Mouse (Mus musculus) CH12.LX (cell line): ENCODE data around the gene Krt24. TPM values are rescaled to one million over a fixed set of nuclear protein-coding genes. Genes with fewer than 3 reads are reported as not detected.

Experiments
- DNase-seq: peaks from one replicate; pipeline ENCODE4 v3.0.0-alpha.2; 2013; ENCODE audit errors: extremely low read depth
- H3K27ac ChIP-seq: 2 replicates; pipeline ENCODE4 v1.5.1; 2012; ENCODE audit warnings: low read depth, mild to moderate bottlenecking, control low read depth, moderate library complexity; ENCODE audit not compliant: insufficient read depth
- H3K27me3 ChIP-seq: replicated peaks from 2 replicates; pipeline ENCODE3; 2012; ENCODE audit warnings: inconsistent platforms
- H3K36me3 ChIP-seq, 2 experiments: replicated peaks in 1 of 2; 2 replicates each; pipeline versions ENCODE3 to v1.6.1; 2012; ENCODE audit warnings: inconsistent platforms in 1 of 2, low read length in 1 of 2, mild to moderate bottlenecking in 1 of 2, mixed read lengths in 1 of 2, moderate library complexity in 1 of 2; ENCODE audit not compliant: control insufficient read depth in 1 of 2, insufficient read depth in 1 of 2
- H3K4me1 ChIP-seq, 2 experiments: 2 replicates each; pipeline ENCODE4 v1.6.1; 2012; ENCODE audit warnings: inconsistent platforms in 1 of 2, moderate library complexity in 1 of 2; ENCODE audit not compliant: insufficient read depth in 2 of 2, control insufficient read depth in 1 of 2
- H3K4me2 ChIP-seq: 2 replicates; pipeline ENCODE4 v1.6.1; 2012; ENCODE audit warnings: low read depth, mild to moderate bottlenecking, control low read depth; ENCODE audit not compliant: poor library complexity, insufficient read depth, severe bottlenecking
- H3K4me3 ChIP-seq, 3 experiments: fragments of 150-350 bp in 1 of 3; sonication (generic) in 1 of 3; replicated peaks in 1 of 3; 2 replicates each; pipeline versions ENCODE3 to v1.5.1; 2011 to 2012; ENCODE audit warnings: low read depth in 2 of 3, low read length in 2 of 3, mild to moderate bottlenecking in 2 of 3, moderate library complexity in 2 of 3, control low read depth in 1 of 3, improper control_type of control experiment in 1 of 3, inconsistent platforms in 1 of 3, mixed read lengths in 1 of 3; ENCODE audit not compliant: poor library complexity in 1 of 3
- H3K79me2 ChIP-seq: replicated peaks from 2 replicates; pipeline ENCODE4 v1.6.1; 2012; ENCODE audit warnings: mild to moderate bottlenecking, moderate library complexity; ENCODE audit not compliant: control insufficient read depth, poor library complexity, insufficient read depth, severe bottlenecking; ENCODE audit errors: extremely low read depth
- H3K9ac ChIP-seq: 2 replicates; pipeline ENCODE4 v1.6.1; 2012; ENCODE audit warnings: low read depth, mild to moderate bottlenecking, control low read depth, moderate library complexity; ENCODE audit not compliant: insufficient read depth
- H3K9me3 ChIP-seq: replicated peaks from 2 replicates; pipeline ENCODE3; 2012; ENCODE audit warnings: low read length, inconsistent platforms, mixed read lengths
- BHLHE40 ChIP-seq: IDR thresholded peaks from 2 replicates; pipeline ENCODE4 v1.6.1; 2011; ENCODE audit warnings: mild to moderate bottlenecking, low read depth, low read length, improper control_type of control experiment
- E2F4 ChIP-seq: IDR thresholded peaks from 2 replicates; pipeline ENCODE4 v1.6.1; 2011; ENCODE audit warnings: low read depth, low read length, improper control_type of control experiment; ENCODE audit not compliant: insufficient replicate concordance
- EP300 ChIP-seq: IDR thresholded peaks from 2 replicates; pipeline ENCODE4 v1.6.1; 2011; ENCODE audit warnings: low read length, improper control_type of control experiment
- GABPA ChIP-seq: IDR thresholded peaks from 2 replicates; pipeline ENCODE4 v1.6.1; 2012; ENCODE audit warnings: low read depth, low read length, improper control_type of control experiment, inconsistent platforms; ENCODE audit not compliant: insufficient replicate concordance
- HCFC1 ChIP-seq: IDR thresholded peaks from 2 replicates; pipeline ENCODE4 v1.6.1; 2012; ENCODE audit warnings: low read depth, mild to moderate bottlenecking, inconsistent platforms, low read length, improper control_type of control experiment
- IRF4 ChIP-seq: IDR thresholded peaks from 2 replicates; pipeline ENCODE4 v1.6.1; 2014; ENCODE audit warnings: low read depth, mild to moderate bottlenecking, inconsistent platforms, low read length, improper control_type of control experiment
- JUN ChIP-seq: IDR thresholded peaks from 2 replicates; pipeline ENCODE4 v1.6.1; 2011; ENCODE audit warnings: low read depth, mild to moderate bottlenecking, low read length, improper control_type of control experiment, moderate library complexity; ENCODE audit not compliant: insufficient read depth
- JUND ChIP-seq: conservative IDR thresholded peaks from 2 replicates; pipeline ENCODE4 v1.6.1; 2011; ENCODE audit warnings: low read depth, low read length, improper control_type of control experiment
- KAT2A ChIP-seq: IDR thresholded peaks from 2 replicates; pipeline ENCODE4 v1.6.1; 2012; ENCODE audit warnings: low read length, improper control_type of control experiment, inconsistent platforms; ENCODE audit not compliant: insufficient replicate concordance
- MAZ ChIP-seq: IDR thresholded peaks from 2 replicates; pipeline ENCODE4 v1.6.1; 2012; ENCODE audit warnings: low read depth, mild to moderate bottlenecking, inconsistent platforms, low read length, improper control_type of control experiment, moderate library complexity
- MXI1 ChIP-seq: IDR thresholded peaks from 2 replicates; pipeline ENCODE4 v1.6.1; 2011; ENCODE audit warnings: mild to moderate bottlenecking, low read depth, low read length, improper control_type of control experiment
- NRF1 ChIP-seq: IDR thresholded peaks from 2 replicates; pipeline ENCODE4 v1.6.1; 2014; ENCODE audit warnings: low read depth, mild to moderate bottlenecking, inconsistent platforms, low read length, improper control_type of control experiment, moderate library complexity
- PAX5 ChIP-seq: IDR thresholded peaks from 2 replicates; pipeline ENCODE4 v1.6.1; 2012; ENCODE audit warnings: low read length, inconsistent platforms, mixed read lengths
- USF2 ChIP-seq: conservative IDR thresholded peaks from 2 replicates; pipeline ENCODE4 v1.6.1; 2011; ENCODE audit warnings: low read depth, low read length, improper control_type of control experiment
- ZKSCAN1 ChIP-seq: IDR thresholded peaks from 2 replicates; pipeline ENCODE4 v1.6.1; 2012; ENCODE audit warnings: low read depth, inconsistent platforms, low read length, improper control_type of control experiment, borderline replicate concordance
- dilution Hi-C: fragments of 300-500 bp; cut with MboI; formaldehyde crosslinking; loops from 2 replicates; pipeline ENCODE4 v1.14.3; 2020; ENCODE audit warnings: low sequenced_read_pairs; ENCODE audit not compliant: extremely low pct_unique_long_range_greater_than_20kb, extremely low pct_ligation_motif_present
- in situ Hi-C: fragments of 300-500 bp; cut with MboI; formaldehyde crosslinking; loops from 3 replicates; pipeline ENCODE4 v1.14.3; 2019; ENCODE audit warnings: low sequenced_read_pairs, low pct_ligation_motif_present, low pct_unique_long_range_greater_than_20kb, mixed read lengths
- polyA plus RNA-seq: library from polyadenylated mRNA; unstranded; fragments of >175 nt; gene quantifications from 2 replicates; pipeline ENCODE4 v1.2.1, GENCODE M21; 2012; ENCODE audit warnings: low read depth; ENCODE audit not compliant: insufficient read length
- total RNA-seq, 2 experiments: library from RNA; depleted of rRNA; stranded (reverse); fragments of 300-350 nt in 1 of 2; fragments of >200 nt in 1 of 2; gene quantifications; 2 replicates each; pipeline ENCODE4 v1.2.3; 2012 to 2014

Gene Krt24
- not detected in 2 replicates for total RNA-seq (2012; rRNA removed)
- not detected in 2 replicates for total RNA-seq (2014; rRNA removed)
- polyA plus RNA-seq: not detected in 2 replicates

- Histone ChIP-seq H3K4me3 (no peak within 1 kb of the TSS), H3K36me3 (no peaks in the 10 kb centered on the region), H3K4me2 (no peak within 1 kb of the TSS), H3K4me1 (peaks cover 8% of the 10 kb centered on the region in 2 experiments), H3K27ac (no peak within 1 kb of the TSS), H3K9ac (no peak within 1 kb of the TSS), H3K79me2 (no peaks in the 10 kb centered on the region), H3K9me3 (no peaks in the 10 kb centered on the region), H3K27me3 (no peaks in the 10 kb centered on the region)
- dilution Hi-C loops (no loop called here), in situ Hi-C loops (no loop called here)
- no peak for DNase-seq
- TF ChIP-seq KAT2A (no peak), NRF1 (no peak), BHLHE40 (no peak), MXI1 (no peak)
Observed at GRCm38 (mm10) chr11:99284833-99285312, at the start of gene Krt24. Gene Krt24 (minus strand): TSS chr11:99285262.

GRCm38 (mm10) chr11:99333426-99333825 is 48.4 kb upstream of the Krt24 start:
- no peak overlapping the region for H3K4me2 ChIP-seq
- H3K9me3 ChIP-seq: no peaks in the 10 kb centered on the region
- no peak overlapping the region for H3K27ac ChIP-seq
- peaks cover 62% of the 10 kb centered on the region for H3K27me3 ChIP-seq
- H3K36me3 ChIP-seq: no peaks in the 10 kb centered on the region
- no peak for DNase-seq
- H3K9ac ChIP-seq: no peak overlapping the region
- dilution Hi-C loops (no loop called here), in situ Hi-C loops (no loop called here)
- no peaks in the 10 kb centered on the region for H3K79me2 ChIP-seq
- H3K4me1 ChIP-seq: no peaks in the 10 kb centered on the region
- no peak overlapping the region for H3K4me3 ChIP-seq
- TF ChIP-seq JUN (no peak), JUND (no peak), MAZ (no peak), HCFC1 (no peak), EP300 (no peak), ZKSCAN1 (no peak), USF2 (no peak), E2F4 (no peak)

- DNase-seq: no peak
- Histone ChIP-seq H3K9ac (no peak overlapping the region), H3K79me2 (no peaks in the 10 kb centered on the region), H3K27ac (no peak overlapping the region), H3K4me2 (no peak overlapping the region), H3K36me3 (no peaks in the 10 kb centered on the region), H3K4me1 (no peaks in the 10 kb centered on the region), H3K4me3 (no peak overlapping the region), H3K27me3 (peaks cover 55% of the 10 kb centered on the region), H3K9me3 (no peaks in the 10 kb centered on the region)
- in situ Hi-C loops: no loop called here
- dilution Hi-C loops: no loop called here
- TF ChIP-seq KAT2A: no peak
- no peak for TF ChIP-seq PAX5
- no peak for TF ChIP-seq IRF4
- no peak for TF ChIP-seq GABPA
- no peak for TF ChIP-seq JUND
- no peak for TF ChIP-seq HCFC1
Observed at GRCm38 (mm10) chr11:99329655-99330054, 44.6 kb upstream of the Krt24 start.
